Mouse (Mus musculus) heart, embryonic 15.5 days (tissue): ENCODE data around the gene Fscn1. TPM values are rescaled to one million over a fixed set of nuclear protein-coding genes. Genes with fewer than 3 reads are reported as not detected.

Source experiments
- ATAC-seq: fragments of 200-750 bp; cut with Nextera tagmentation; replicated peaks from 2 replicates; pipeline ENCODE4 v1.8.0; 2017; ENCODE audit warnings: low read depth, moderate TSS enrichment; ENCODE audit not compliant: insufficient number of reproducible peaks, insufficient read depth, low FRiP score
- H3K27ac ChIP-seq: fragments of 300-500 bp; sonication (generic); 2 replicates; pipeline ENCODE4 v1.5.1; 2015; ENCODE audit warnings: mild to moderate bottlenecking, inconsistent platforms
- H3K27me3 ChIP-seq: fragments of 300-500 bp; sonication (generic); 2 replicates; pipeline ENCODE4 v1.6.1; 2015; ENCODE audit warnings: inconsistent platforms
- H3K36me3 ChIP-seq: fragments of 300-500 bp; sonication (generic); 2 replicates; pipeline ENCODE4 v1.6.1; 2015; ENCODE audit warnings: mild to moderate bottlenecking, inconsistent platforms
- H3K4me1 ChIP-seq: fragments of 300-500 bp; sonication (generic); replicated peaks from 2 replicates; pipeline ENCODE4 v1.6.1; 2015; ENCODE audit warnings: inconsistent platforms
- H3K4me2 ChIP-seq: fragments of 300-500 bp; sonication (generic); 2 replicates; pipeline ENCODE4 v1.6.1; 2015; ENCODE audit warnings: inconsistent platforms, mild to moderate bottlenecking, moderate library complexity
- H3K4me3 ChIP-seq: fragments of 300-500 bp; sonication (generic); 2 replicates; pipeline ENCODE4 v1.5.1; 2015; ENCODE audit warnings: mild to moderate bottlenecking, inconsistent platforms
- H3K9ac ChIP-seq: fragments of 300-500 bp; sonication (generic); 2 replicates; pipeline ENCODE4 v1.6.1; 2015; ENCODE audit warnings: mild to moderate bottlenecking, inconsistent platforms
- H3K9me3 ChIP-seq: fragments of 300-500 bp; sonication (generic); replicated peaks from 2 replicates; pipeline ENCODE4 v1.6.1; 2016; ENCODE audit warnings: inconsistent platforms
- WGBS: fragments of 180-500 bp; shearing (Covaris S2); methylation state at CpG from one replicate; pipeline ENCODE4 v1.1.7; 2015; ENCODE audit warnings: mixed read lengths; 5-methylcytosine and 5-hydroxymethylcytosine counted together
- polyA plus RNA-seq: library from polyadenylated mRNA; unstranded; fragments of >200 nt; fragmentation: Nextera tagmentation; extraction: Ambion mirVana; gene quantifications from 2 replicates; pipeline ENCODE4 v1.2.1, GENCODE M21; 2015

Gene Fscn1
- polyA plus RNA-seq, 1 experiment from 2014 or later = 108 TPM

- 15% methylated on average over 5 of the region's 5 CpGs for WGBS
- peak overlapping the region; percentile 25 for H3K27ac ChIP-seq
These were observed 16.4 kb downstream of the Fscn1 start for GRCm38 (mm10) chr5:142976516-142976915.

GRCm38 (mm10) chr5:142982046-142982801 is 22.1 kb downstream of the Fscn1 start:
- Histone ChIP-seq H3K27ac (peak overlapping the region; percentile 62), H3K9me3 (no peaks in the 10 kb centered on the region), H3K9ac (no peak overlapping the region), H3K4me3 (no peak overlapping the region), H3K36me3 (no peaks in the 10 kb centered on the region), H3K4me1 (peaks cover 9% of the 10 kb centered on the region), H3K27me3 (no peaks in the 10 kb centered on the region), H3K4me2 (no peak overlapping the region)
- ATAC-seq = peak; percentile 76; the same call in 1 of the 2 replicates
- WGBS = 55% methylated on average over 16 of the region's 16 CpGs

More at GRCm38 (mm10) chr5:142976516-142976915, 16.4 kb downstream of the Fscn1 start:
- Histone ChIP-seq H3K4me3 (no peak overlapping the region), H3K9ac (no peak overlapping the region), H3K9me3 (no peaks in the 10 kb centered on the region), H3K27me3 (no peaks in the 10 kb centered on the region), H3K36me3 (peaks cover 5% of the 10 kb centered on the region; the same call in 1 of the 2 replicates), H3K4me1 (peaks cover 17% of the 10 kb centered on the region), H3K4me2 (no peak overlapping the region)
- no peak for ATAC-seq

GRCm38 (mm10) chr5:142983174-142983573 is 23.0 kb downstream of the Fscn1 start:
- no peak overlapping the region for H3K4me3 ChIP-seq
- no peak overlapping the region for H3K9ac ChIP-seq
- H3K27me3 ChIP-seq = no peaks in the 10 kb centered on the region
- H3K9me3 ChIP-seq = no peaks in the 10 kb centered on the region
- H3K4me2 ChIP-seq = no peak overlapping the region
- ATAC-seq = no peak
- WGBS = 46% methylated on average over 8 of the region's 8 CpGs
- no peaks in the 10 kb centered on the region for H3K36me3 ChIP-seq
- H3K27ac ChIP-seq = no peak overlapping the region
- H3K4me1 ChIP-seq = peaks cover 11% of the 10 kb centered on the region

- ATAC-seq = no peak
- Histone ChIP-seq H3K9ac (no peak overlapping the region), H3K4me1 (peaks cover 15% of the 10 kb centered on the region), H3K27ac (no peak overlapping the region), H3K36me3 (no peaks in the 10 kb centered on the region), H3K4me2 (no peak overlapping the region), H3K4me3 (no peak overlapping the region), H3K9me3 (no peaks in the 10 kb centered on the region), H3K27me3 (no peaks in the 10 kb centered on the region)
- 75% methylated on average over 10 of the region's 10 CpGs for WGBS
These were observed 24.1 kb downstream of the Fscn1 start for GRCm38 (mm10) chr5:142984271-142984670.

GRCm38 (mm10) chr5:142988520-142988919 is 28.4 kb downstream of the Fscn1 start:
- Histone ChIP-seq H3K27ac (no peak overlapping the region), H3K9ac (no peak overlapping the region), H3K4me2 (no peak overlapping the region), H3K36me3 (peaks cover 25% of the 10 kb centered on the region), H3K4me1 (peaks cover 6% of the 10 kb centered on the region), H3K4me3 (no peak overlapping the region), H3K27me3 (no peaks in the 10 kb centered on the region), H3K9me3 (no peaks in the 10 kb centered on the region)
- no peak for ATAC-seq
- 79% methylated on average over 5 of the region's 5 CpGs for WGBS

GRCm38 (mm10) chr5:142989167-142989566 is 29.0 kb downstream of the Fscn1 start:
- H3K4me1 ChIP-seq = peaks cover 6% of the 10 kb centered on the region
- peaks cover 29% of the 10 kb centered on the region for H3K36me3 ChIP-seq
- no peak overlapping the region for H3K4me3 ChIP-seq
- no peak overlapping the region for H3K9ac ChIP-seq
- no peak overlapping the region for H3K4me2 ChIP-seq
- no peak for ATAC-seq
- 85% methylated on average over 3 of the region's 3 CpGs for WGBS
- H3K27ac ChIP-seq = no peak overlapping the region
- no peaks in the 10 kb centered on the region for H3K9me3 ChIP-seq
- H3K27me3 ChIP-seq = no peaks in the 10 kb centered on the region

- ATAC-seq = no peak
- Histone ChIP-seq H3K9ac (no peak overlapping the region), H3K4me1 (peaks cover 5% of the 10 kb centered on the region; the same call in 1 of the 2 replicates), H3K4me3 (no peak overlapping the region), H3K36me3 (peaks cover 29% of the 10 kb centered on the region), H3K27me3 (no peaks in the 10 kb centered on the region), H3K4me2 (no peak overlapping the region), H3K9me3 (no peaks in the 10 kb centered on the region), H3K27ac (no peak overlapping the region)
- 88% methylated on average over 2 of the region's 2 CpGs for WGBS
These were observed 34.6 kb downstream of the Fscn1 start for GRCm38 (mm10) chr5:142994746-142995145.

DNA sequence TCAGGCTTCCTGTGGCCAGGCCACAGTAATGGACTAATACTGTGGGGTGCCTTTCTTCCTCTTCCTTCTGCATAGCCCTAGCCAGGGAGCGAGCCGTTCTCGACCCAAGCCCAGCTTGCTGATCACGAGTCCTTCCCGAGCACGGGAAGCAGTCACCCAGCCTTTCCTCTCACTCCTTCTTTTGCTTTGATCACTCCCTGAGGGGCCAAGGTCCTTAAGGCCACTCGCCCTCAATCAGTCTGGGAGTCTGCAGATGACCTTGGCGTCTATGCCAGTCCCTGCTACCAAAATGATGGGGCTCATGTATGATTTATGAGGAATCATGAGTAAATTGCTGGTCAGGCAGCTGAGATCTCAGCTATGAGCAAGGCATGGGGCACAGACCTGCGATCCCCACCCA is 37.4 kb downstream of the Fscn1 start:
- no peaks in the 10 kb centered on the region for H3K9me3 ChIP-seq
- 63% methylated on average over 9 of the region's 9 CpGs for WGBS

DNA sequence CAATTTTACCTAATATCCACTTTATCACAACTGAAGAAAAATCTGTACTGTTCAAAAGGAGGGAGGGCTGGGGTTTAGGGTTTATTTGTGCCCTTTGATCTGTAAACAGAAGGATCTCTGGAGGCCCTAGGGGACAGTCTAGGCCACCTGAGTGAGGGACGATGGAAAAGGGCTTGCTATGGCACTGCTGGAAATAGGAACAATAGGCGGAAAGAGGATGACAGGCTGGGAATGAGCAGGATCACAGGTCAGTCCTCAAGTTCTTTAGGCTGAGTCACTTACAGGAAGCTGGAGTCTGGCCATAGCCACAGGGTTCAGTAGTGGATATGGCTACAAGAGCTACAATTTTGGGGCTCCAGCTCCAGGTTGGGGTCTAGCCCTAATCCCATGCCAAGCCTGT is 38.0 kb downstream of the Fscn1 start:
- Histone ChIP-seq H3K27ac (peak overlapping the region; percentile 63), H3K9ac (no peak overlapping the region), H3K36me3 (peaks cover 7% of the 10 kb centered on the region), H3K9me3 (no peaks in the 10 kb centered on the region), H3K4me1 (peaks cover 21% of the 10 kb centered on the region), H3K4me3 (no peak overlapping the region), H3K27me3 (no peaks in the 10 kb centered on the region), H3K4me2 (no peak overlapping the region)
- ATAC-seq = peak; percentile 42; the same call in 1 of the 2 replicates
- WGBS = 50% methylated on average over 2 of the region's 2 CpGs

More for the DNA sequence above, 37.4 kb downstream of the Fscn1 start:
- Histone ChIP-seq H3K36me3 (peaks cover 13% of the 10 kb centered on the region), H3K27me3 (no peaks in the 10 kb centered on the region), H3K4me3 (no peak overlapping the region), H3K4me1 (peaks cover 21% of the 10 kb centered on the region), H3K27ac (peak overlapping the region; percentile 63), H3K4me2 (no peak overlapping the region), H3K9ac (no peak overlapping the region)
- ATAC-seq = no peak

DNA sequence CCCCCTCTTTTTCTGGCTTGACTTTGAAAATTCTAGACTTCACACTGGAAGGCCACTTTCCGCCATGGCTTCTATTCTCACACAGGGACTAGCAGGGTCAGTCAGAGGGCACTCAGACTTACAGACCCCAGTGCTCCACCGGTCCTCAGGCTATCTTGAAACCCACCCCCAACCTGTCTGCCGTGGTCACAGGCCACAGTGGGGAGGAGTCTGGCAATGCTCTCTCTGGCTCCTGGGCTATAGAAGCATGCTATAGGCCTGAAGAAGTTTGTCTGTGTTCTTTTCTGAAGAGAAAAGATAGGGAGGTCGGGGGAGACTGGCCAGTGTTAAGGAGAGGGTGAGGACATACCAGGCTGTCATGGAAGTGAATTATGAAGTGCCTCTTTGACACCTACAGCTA is 39.9 kb downstream of the Fscn1 start:
- H3K27ac ChIP-seq = peak overlapping the region; percentile 86
- no peaks in the 10 kb centered on the region for H3K9me3 ChIP-seq
- H3K36me3 ChIP-seq = peaks cover 5% of the 10 kb centered on the region; the same call in 1 of the 2 replicates
- no peak overlapping the region for H3K9ac ChIP-seq
- ATAC-seq = no peak
- no peak overlapping the region for H3K4me3 ChIP-seq
- H3K27me3 ChIP-seq = no peaks in the 10 kb centered on the region
- peaks cover 21% of the 10 kb centered on the region for H3K4me1 ChIP-seq
- WGBS = 27% methylated on average over 4 of the region's 4 CpGs
- H3K4me2 ChIP-seq = peak overlapping the region; percentile 20; the same call in 1 of the 2 replicates

GRCm38 (mm10) chr5:143000654-143001500 is 40.7 kb downstream of the Fscn1 start:
- H3K9ac ChIP-seq = 0 out of 2 replicates have a peak overlapping the region, but pooled peaks have one; percentile 2

More at GRCm38 (mm10) chr5:143000654-143001500, 40.7 kb downstream of the Fscn1 start:
- 43% methylated on average over 9 of the region's 9 CpGs for WGBS
- Histone ChIP-seq H3K4me3 (no peak overlapping the region), H3K36me3 (peaks cover 5% of the 10 kb centered on the region; the same call in 1 of the 2 replicates), H3K9me3 (no peaks in the 10 kb centered on the region), H3K4me2 (peak overlapping the region; percentile 20), H3K4me1 (peaks cover 21% of the 10 kb centered on the region), H3K27me3 (no peaks in the 10 kb centered on the region), H3K27ac (peak overlapping the region; percentile 86)
- peak; percentile 75 for ATAC-seq
